ENCODE assay signal across 9 mouse cellular contexts in genomic region chr12:112713984-112714383, GRCm38 (mm10). TPM values are rescaled to one million over a fixed set of nuclear protein-coding genes. Genes with fewer than 3 reads are reported as not detected.
DNase-seq lines count a peak whose midpoint lies in the region; ATAC-seq lines count a peak whose summit lies in the region.
"Had no signal": no experiment of that assay in that cellular context is flagged by ENCODE, and none has a peak within 500 bp of the region (broad histone marks: within the 10 kb centered on the region; RNA-seq: fewer than 3 reads in every experiment).

No protein-coding gene starts in this region.

- no peak overlapping the region for H3K9ac ChIP-seq in hindbrain, embryonic 14.5 days
- H3K9ac ChIP-seq in neural tube, embryonic 14.5 days (replicated peaks; ENCODE audit: low read depth, low read length), result no peak overlapping the region
- H3K9ac ChIP-seq in limb, embryonic 13.5 days, result 0 out of 2 replicates have a peak overlapping the region, but pooled peaks have one; percentile 25

- H3K4me1 ChIP-seq in hindbrain, embryonic 14.5 days (replicated peaks; ENCODE audit: control insufficient read depth, insufficient read depth, low read length), result no peaks in the 10 kb centered on the region; the same call in 1 of the 2 replicates
- H3K4me1 ChIP-seq in hindbrain, embryonic 10.5 days (replicated peaks), result no peaks in the 10 kb centered on the region
- no peaks in the 10 kb centered on the region for H3K4me1 ChIP-seq in neural tube, embryonic 14.5 days (ENCODE audit: control insufficient read depth, insufficient read depth, low read length)
- H3K4me1 ChIP-seq in limb, embryonic 13.5 days, result peaks cover under 1% of the 10 kb centered on the region; the same call in 1 of the 2 replicates

- no peak overlapping the region for H3K4me3 ChIP-seq in hindbrain, embryonic 14.5 days (replicated peaks; ENCODE audit: low read length)
- H3K4me3 ChIP-seq in hindbrain, embryonic 10.5 days, result no peak overlapping the region
- no peak overlapping the region for H3K4me3 ChIP-seq in neural tube, embryonic 14.5 days (ENCODE audit: low read depth, low read length)
- no peak overlapping the region for H3K4me3 ChIP-seq in limb, embryonic 13.5 days
- H3K4me3 ChIP-seq: layer of hippocampus, adult 2 months had no signal

- 0 out of 2 replicates have a peak, but pooled peaks cover 3% of the 10 kb centered on the region for H3K27me3 ChIP-seq in hindbrain, embryonic 14.5 days (ENCODE audit: control insufficient read depth, insufficient read depth, low read length)
- peaks cover 9% of the 10 kb centered on the region for H3K27me3 ChIP-seq in hindbrain, embryonic 10.5 days (ENCODE audit: insufficient read depth, poor library complexity, severe bottlenecking)
- H3K27me3 ChIP-seq in neural tube, embryonic 14.5 days (ENCODE audit: control insufficient read depth, insufficient read depth, low read length), result no peaks in the 10 kb centered on the region
- peaks cover 5% of the 10 kb centered on the region for H3K27me3 ChIP-seq in limb, embryonic 13.5 days

- peak; percentile 59 for DNase-seq in hindbrain, embryonic 14.5 days (ENCODE audit: low spot score)
- no peak for DNase-seq in hindbrain, embryonic 10.5 days (ENCODE audit: low spot score)
- DNase-seq in neural tube, embryonic 10.5 days (ENCODE audit: extremely low spot score, low spot score), result no peak
- DNase-seq in testis, postnatal 14 days (ENCODE audit: low spot score), result peak; percentile 48
- no peak for DNase-seq in c-Kit-positive CD71-positive TER-119-positive erythroid progenitor cells, embryonic 14.5 days (ENCODE audit: low spot score)
- DNase-seq: spleen, adult 18-20 months had no signal

- no peak overlapping the region for H3K27ac ChIP-seq in hindbrain, embryonic 14.5 days
- H3K27ac ChIP-seq in hindbrain, embryonic 10.5 days, result no peak overlapping the region
- H3K27ac ChIP-seq in neural tube, embryonic 14.5 days (ENCODE audit: low read depth, low read length), result no peak overlapping the region
- H3K27ac ChIP-seq in limb, embryonic 13.5 days, result peak overlapping the region; percentile 61; the same call in 1 of the 2 replicates
- H3K27ac ChIP-seq: layer of hippocampus, adult 2 months had no signal

- H3K36me3 ChIP-seq in hindbrain, embryonic 14.5 days (replicated peaks; ENCODE audit: control insufficient read depth, insufficient read depth), result no peaks in the 10 kb centered on the region
- no peaks in the 10 kb centered on the region for H3K36me3 ChIP-seq in hindbrain, embryonic 10.5 days
- no peaks in the 10 kb centered on the region for H3K36me3 ChIP-seq in neural tube, embryonic 14.5 days (ENCODE audit: control insufficient read depth, insufficient read depth, low read length)
- no peaks in the 10 kb centered on the region for H3K36me3 ChIP-seq in limb, embryonic 13.5 days

- ATAC-seq in hindbrain, embryonic 14.5 days (ENCODE audit: low FRiP score), result peak; percentile 41; the same call in 1 of the 2 replicates
- peak; percentile 22; the same call in 1 of the 2 replicates for ATAC-seq in neural tube, embryonic 14.5 days (ENCODE audit: low read depth)
- ATAC-seq in limb, embryonic 13.5 days (ENCODE audit: low FRiP score, low read depth), result no peak

- WGBS in hindbrain, embryonic 14.5 days, result 71% methylated on average over 3 of the region's 3 CpGs
- WGBS in hindbrain, embryonic 10.5 days, result 76% methylated on average over 3 of the region's 3 CpGs
- 68% methylated on average over 3 of the region's 3 CpGs for WGBS in neural tube, embryonic 14.5 days
- 60% methylated on average over 3 of the region's 3 CpGs for WGBS in limb, embryonic 13.5 days

- no peak overlapping the region for H3K4me2 ChIP-seq in hindbrain, embryonic 14.5 days (replicated peaks)
- H3K4me2 ChIP-seq in neural tube, embryonic 14.5 days (ENCODE audit: low read depth, low read length), result no peak overlapping the region
- no peak overlapping the region; the same call in 1 of the 2 replicates for H3K4me2 ChIP-seq in limb, embryonic 13.5 days (replicated peaks)

- H3K9me3 ChIP-seq in hindbrain, embryonic 14.5 days (ENCODE audit: control insufficient read depth, low read length), result no peaks in the 10 kb centered on the region
- H3K9me3 ChIP-seq in hindbrain, embryonic 10.5 days, result no peaks in the 10 kb centered on the region
- no peaks in the 10 kb centered on the region for H3K9me3 ChIP-seq in neural tube, embryonic 14.5 days (ENCODE audit: control insufficient read depth, low read length)
- no peaks in the 10 kb centered on the region for H3K9me3 ChIP-seq in limb, embryonic 13.5 days

RNA-seq across cellular contexts. Expression of gene Cep170b, which starts 6.3 kb away (rescaled TPM):
- polyA plus RNA-seq in hindbrain, embryonic 14.5 days (2014; fragmentation: Nextera tagmentation; extraction: Ambion mirVana), result 39.5 and 41.9 TPM in 2 replicates
- polyA plus RNA-seq in hindbrain, embryonic 10.5 days (2016; fragmentation: Nextera tagmentation; extraction: Ambion mirVana), result 6.7 and 8.7 TPM in 2 replicates
- polyA plus RNA-seq in neural tube, embryonic 14.5 days (2014; fragmentation: Nextera tagmentation; extraction: Ambion mirVana), result 33.2 and 36.1 TPM in 2 replicates
- polyA plus RNA-seq in limb, embryonic 13.5 days (2015; fragmentation: Nextera tagmentation; extraction: Ambion mirVana), result 14.7 and 16.6 TPM in 2 replicates

RNA-seq across cellular contexts. Expression of gene Zbtb42, which starts 35.4 kb away (rescaled TPM):
- polyA plus RNA-seq in hindbrain, embryonic 14.5 days (2014; fragmentation: Nextera tagmentation; extraction: Ambion mirVana), result 2.2 and 4.7 TPM in 2 replicates
- 7.1 and 10.9 TPM in 2 replicates for polyA plus RNA-seq in hindbrain, embryonic 10.5 days (2016; fragmentation: Nextera tagmentation; extraction: Ambion mirVana)
- 1.3 and 3.5 TPM in 2 replicates for polyA plus RNA-seq in neural tube, embryonic 14.5 days (2014; fragmentation: Nextera tagmentation; extraction: Ambion mirVana)
- polyA plus RNA-seq in limb, embryonic 13.5 days (2015; fragmentation: Nextera tagmentation; extraction: Ambion mirVana), result 2.2 and 2.4 TPM in 2 replicates

RNA-seq across cellular contexts. Expression of gene Akt1, which starts 39.3 kb away (rescaled TPM):
- 69.2 and 70.3 TPM in 2 replicates for polyA plus RNA-seq in hindbrain, embryonic 14.5 days (2014; fragmentation: Nextera tagmentation; extraction: Ambion mirVana)
- 50.9 and 56.8 TPM in 2 replicates for polyA plus RNA-seq in hindbrain, embryonic 10.5 days (2016; fragmentation: Nextera tagmentation; extraction: Ambion mirVana)
- polyA plus RNA-seq in neural tube, embryonic 14.5 days (2014; fragmentation: Nextera tagmentation; extraction: Ambion mirVana), result 57.9 and 59.2 TPM in 2 replicates
- 62.5 and 71.0 TPM in 2 replicates for polyA plus RNA-seq in limb, embryonic 13.5 days (2015; fragmentation: Nextera tagmentation; extraction: Ambion mirVana)

RNA-seq across cellular contexts. Expression of gene Pld4, which starts 46.5 kb away (rescaled TPM):
- polyA plus RNA-seq in hindbrain, embryonic 14.5 days (2014; fragmentation: Nextera tagmentation; extraction: Ambion mirVana), result 7.1 and 7.9 TPM in 2 replicates
- 5.2 and 5.7 TPM in 2 replicates for polyA plus RNA-seq in hindbrain, embryonic 10.5 days (2016; fragmentation: Nextera tagmentation; extraction: Ambion mirVana)
- 4.5 and 6.9 TPM in 2 replicates for polyA plus RNA-seq in neural tube, embryonic 14.5 days (2014; fragmentation: Nextera tagmentation; extraction: Ambion mirVana)
- polyA plus RNA-seq in limb, embryonic 13.5 days (2015; fragmentation: Nextera tagmentation; extraction: Ambion mirVana), result 6.1 and 7.2 TPM in 2 replicates

Comparison
In these comparisons a context has a peak if more than half of its experiments do, and no peak if none do; other contexts are left out.
1. DNase-seq: peak in hindbrain, embryonic 14.5 days (single experiment) and testis, postnatal 14 days (single experiment); none in hindbrain, embryonic 10.5 days (single experiment), neural tube, embryonic 10.5 days (single experiment) and c-Kit-positive CD71-positive TER-119-positive erythroid progenitor cells, embryonic 14.5 days (single experiment).